Mouse (Mus musculus) embryonic facial prominence, embryonic 14.5 days (tissue): ENCODE data around the gene Robo1. TPM values are rescaled to one million over a fixed set of nuclear protein-coding genes. Genes with fewer than 3 reads are reported as not detected.

Source experiments
- ATAC-seq: fragments of 200-750 bp; cut with Nextera tagmentation; 2 replicates; pipeline ENCODE4 v1.8.0; 2017; ENCODE audit warnings: low read depth, moderate number of reproducible peaks, moderate TSS enrichment
- DNase-seq: peaks from one replicate; pipeline ENCODE4 v3.0.0-alpha.2; 2015; ENCODE audit warnings: low spot score
- H3K27ac ChIP-seq: fragments of 300-500 bp; sonication (generic); replicated peaks from 2 replicates; pipeline ENCODE4 v1.5.1; 2014; ENCODE audit warnings: low read depth, mild to moderate bottlenecking, low read length, moderate library complexity
- H3K27me3 ChIP-seq: fragments of 300-500 bp; sonication (generic); replicated peaks from 2 replicates; pipeline ENCODE4 v1.6.1; 2014; ENCODE audit warnings: low read length; ENCODE audit not compliant: control insufficient read depth, insufficient read depth
- H3K36me3 ChIP-seq: fragments of 300-500 bp; sonication (generic); 2 replicates; pipeline ENCODE4 v1.6.1; 2014; ENCODE audit warnings: low read length, mixed read lengths; ENCODE audit not compliant: control insufficient read depth, insufficient read depth
- H3K4me1 ChIP-seq: fragments of 300-500 bp; sonication (generic); 2 replicates; pipeline ENCODE4 v1.6.1; 2014; ENCODE audit warnings: antibody characterized with exemption, low read length; ENCODE audit not compliant: control insufficient read depth, insufficient read depth
- H3K4me2 ChIP-seq: fragments of 300-500 bp; sonication (generic); 2 replicates; pipeline ENCODE4 v1.6.1; 2014; ENCODE audit warnings: low read depth, mild to moderate bottlenecking, low read length, moderate library complexity, mixed read lengths
- H3K4me3 ChIP-seq: fragments of 300-500 bp; sonication (generic); 2 replicates; pipeline ENCODE4 v1.5.1; 2014; ENCODE audit warnings: low read depth, mild to moderate bottlenecking, low read length
- H3K9ac ChIP-seq: fragments of 300-500 bp; sonication (generic); 2 replicates; pipeline ENCODE4 v1.6.1; 2014; ENCODE audit warnings: low read depth, mild to moderate bottlenecking, low read length, moderate library complexity, mixed read lengths
- H3K9me3 ChIP-seq: fragments of 300-500 bp; sonication (generic); 2 replicates; pipeline ENCODE4 v1.6.1; 2016; ENCODE audit warnings: low read length; ENCODE audit not compliant: control insufficient read depth
- WGBS: fragments of 180-500 bp; shearing (Covaris S2); extraction: QIAGEN DNeasy Blood & Tissue Kit; methylation state at CpG from one replicate; pipeline ENCODE4 v1.1.7; 2014; 5-methylcytosine and 5-hydroxymethylcytosine counted together
- polyA plus RNA-seq: library from polyadenylated mRNA; unstranded; fragments of >200 nt; fragmentation: Nextera tagmentation; extraction: Ambion mirVana; gene quantifications from 2 replicates; pipeline ENCODE4 v1.2.1, GENCODE M21; 2014

Gene Robo1
- polyA plus RNA-seq, 1 experiment from 2014 or later, result 32.6 TPM

- 0 out of 2 replicates have a peak, but pooled peaks have one; percentile 17 for ATAC-seq
- Histone ChIP-seq H3K27me3 (no peaks in the 10 kb centered on the region), H3K9me3 (no peaks in the 10 kb centered on the region), H3K27ac (no peak overlapping the region), H3K4me2 (no peak overlapping the region), H3K36me3 (peaks cover 31% of the 10 kb centered on the region), H3K4me3 (no peak overlapping the region), H3K4me1 (no peaks in the 10 kb centered on the region), H3K9ac (no peak overlapping the region)
- no peak for DNase-seq
- WGBS, result 55% methylated on average over 19 of the region's 19 CpGs
Measured at GRCm38 (mm10) chr16:72976849-72977576, 668.9 kb downstream of the Robo1 start.

- Histone ChIP-seq H3K36me3 (peaks cover 19% of the 10 kb centered on the region), H3K27me3 (no peaks in the 10 kb centered on the region), H3K27ac (no peak overlapping the region), H3K9ac (no peak overlapping the region), H3K4me3 (no peak overlapping the region), H3K9me3 (no peaks in the 10 kb centered on the region), H3K4me2 (no peak overlapping the region), H3K4me1 (no peaks in the 10 kb centered on the region)
- peak; percentile 82 for DNase-seq
- ATAC-seq, result peak; percentile 72
- WGBS, result 23% methylated on average over 8 of the region's 8 CpGs
Measured at GRCm38 (mm10) chr16:72979407-72980219, 671.5 kb downstream of the Robo1 start.

GRCm38 (mm10) chr16:72990376-72991167 lies 682.5 kb downstream of the Robo1 start:
- DNase-seq (no peak), ATAC-seq (no peak)
- Histone ChIP-seq H3K27me3 (no peaks in the 10 kb centered on the region), H3K4me2 (no peak overlapping the region), H3K36me3 (peaks cover 31% of the 10 kb centered on the region), H3K9me3 (no peaks in the 10 kb centered on the region), H3K4me1 (no peaks in the 10 kb centered on the region), H3K4me3 (no peak overlapping the region), H3K27ac (no peak overlapping the region), H3K9ac (no peak overlapping the region)
- WGBS, result 83% methylated on average over 21 of the region's 21 CpGs

GRCm38 (mm10) chr16:72993189-72993588 lies 685.1 kb downstream of the Robo1 start:
- DNase-seq (no peak), ATAC-seq (no peak)
- no peaks in the 10 kb centered on the region for H3K27me3 ChIP-seq

GRCm38 (mm10) chr16:72993594-72993993 lies 685.5 kb downstream of the Robo1 start:
- no peak for ATAC-seq
- H3K9ac ChIP-seq, result no peak overlapping the region
- H3K27me3 ChIP-seq, result no peaks in the 10 kb centered on the region
- peaks cover 1% of the 10 kb centered on the region for H3K4me1 ChIP-seq
- H3K9me3 ChIP-seq, result no peaks in the 10 kb centered on the region
- no peak for DNase-seq
- no peak overlapping the region for H3K4me3 ChIP-seq
- WGBS, result 86% methylated on average over 10 of the region's 10 CpGs
- H3K4me2 ChIP-seq, result no peak overlapping the region
- H3K27ac ChIP-seq, result no peak overlapping the region
- H3K36me3 ChIP-seq, result peaks cover 20% of the 10 kb centered on the region

More at GRCm38 (mm10) chr16:72993189-72993588, 685.1 kb downstream of the Robo1 start:
- Histone ChIP-seq H3K27ac (no peak overlapping the region), H3K4me3 (no peak overlapping the region), H3K9ac (no peak overlapping the region), H3K4me2 (no peak overlapping the region), H3K4me1 (no peaks in the 10 kb centered on the region), H3K9me3 (no peaks in the 10 kb centered on the region), H3K36me3 (peaks cover 20% of the 10 kb centered on the region)
- WGBS, result 71% methylated on average over 8 of the region's 8 CpGs

GRCm38 (mm10) chr16:72995251-72995954 lies 687.3 kb downstream of the Robo1 start:
- WGBS, result 26% methylated on average over 8 of the region's 8 CpGs
- H3K27ac ChIP-seq, result 0 out of 2 replicates have a peak overlapping the region, but pooled peaks have one; percentile 36

GRCm38 (mm10) chr16:72995955-72996535 lies 687.9 kb downstream of the Robo1 start:
- peaks cover 5% of the 10 kb centered on the region for H3K4me1 ChIP-seq
- 45% methylated on average over 10 of the region's 10 CpGs for WGBS
- H3K9me3 ChIP-seq, result no peaks in the 10 kb centered on the region
- H3K4me3 ChIP-seq, result no peak overlapping the region
- H3K4me2 ChIP-seq, result no peak overlapping the region
- no peaks in the 10 kb centered on the region for H3K27me3 ChIP-seq
- H3K36me3 ChIP-seq, result 0 out of 2 replicates have a peak, but pooled peaks cover 6% of the 10 kb centered on the region
- DNase-seq (peak; percentile 82), ATAC-seq (0 out of 2 replicates have a peak, but pooled peaks have one; percentile 20)
- H3K27ac ChIP-seq, result 0 out of 2 replicates have a peak overlapping the region, but pooled peaks have one; percentile 36
- H3K9ac ChIP-seq, result no peak overlapping the region

More at GRCm38 (mm10) chr16:72995251-72995954, 687.3 kb downstream of the Robo1 start:
- Histone ChIP-seq H3K4me3 (no peak overlapping the region), H3K4me2 (no peak overlapping the region), H3K9me3 (no peaks in the 10 kb centered on the region), H3K9ac (no peak overlapping the region), H3K27me3 (no peaks in the 10 kb centered on the region), H3K4me1 (peaks cover 5% of the 10 kb centered on the region), H3K36me3 (peaks cover 12% of the 10 kb centered on the region)
- ATAC-seq (no peak), DNase-seq (peak; percentile 68)
